Mouse (Mus musculus) lung, embryonic 16.5 days (tissue): ENCODE data around the gene Mvb12b. TPM values are rescaled to one million over a fixed set of nuclear protein-coding genes. Genes with fewer than 3 reads are reported as not detected.
A peak's percentile ranks its signal among the peaks of the same experiment; 100 is the strongest.

Experiments used
- ATAC-seq: fragments of 200-750 bp; cut with Nextera tagmentation; 2 replicates; pipeline ENCODE4 v1.8.0; 2017; ENCODE audit warnings: low read depth, mild to moderate bottlenecking, moderate library complexity
- H3K27ac ChIP-seq: fragments of 300-500 bp; sonication (generic); 2 replicates; pipeline ENCODE4 v1.5.1; 2014; ENCODE audit warnings: mild to moderate bottlenecking, control low read depth, low read length
- H3K27me3 ChIP-seq: fragments of 300-500 bp; sonication (generic); 2 replicates; pipeline ENCODE4 v1.6.1; 2014; ENCODE audit warnings: low read depth, low read length, mixed read lengths; ENCODE audit not compliant: control insufficient read depth, insufficient read depth
- H3K36me3 ChIP-seq: fragments of 300-500 bp; sonication (generic); 2 replicates; pipeline ENCODE4 v1.6.1; 2014; ENCODE audit warnings: low read length; ENCODE audit not compliant: control insufficient read depth, insufficient read depth
- H3K4me1 ChIP-seq: fragments of 300-500 bp; sonication (generic); replicated peaks from 2 replicates; pipeline ENCODE4 v1.6.1; 2014; ENCODE audit warnings: low read length, mixed read lengths; ENCODE audit not compliant: control insufficient read depth, insufficient read depth
- H3K4me2 ChIP-seq: fragments of 300-500 bp; sonication (generic); 2 replicates; pipeline ENCODE4 v1.6.1; 2014; ENCODE audit warnings: low read depth, low read length, control low read depth
- H3K4me3 ChIP-seq: fragments of 300-500 bp; sonication (generic); 2 replicates; pipeline ENCODE4 v1.5.1; 2014; ENCODE audit warnings: mild to moderate bottlenecking, low read length, control low read depth
- H3K9ac ChIP-seq: fragments of 300-500 bp; sonication (generic); 2 replicates; pipeline ENCODE4 v1.6.1; 2014; ENCODE audit warnings: low read length, control low read depth
- H3K9me3 ChIP-seq: fragments of 300-500 bp; sonication (generic); 2 replicates; pipeline ENCODE4 v1.6.1; 2016; ENCODE audit warnings: low read length; ENCODE audit not compliant: control insufficient read depth
- WGBS: fragments of 180-500 bp; shearing (Covaris S2); extraction: QIAGEN DNeasy Blood & Tissue Kit; methylation state at CpG from one replicate; pipeline ENCODE4 v1.1.7; 2014; 5-methylcytosine and 5-hydroxymethylcytosine counted together
- polyA plus RNA-seq: library from polyadenylated mRNA; unstranded; fragments of >200 nt; fragmentation: Nextera tagmentation; extraction: Ambion mirVana; gene quantifications from 2 replicates; pipeline ENCODE4 v1.2.1, GENCODE M21; 2015

The Mvb12b gene
- polyA plus RNA-seq, 1 experiment from 2014 or later = 21.6 TPM

DNA sequence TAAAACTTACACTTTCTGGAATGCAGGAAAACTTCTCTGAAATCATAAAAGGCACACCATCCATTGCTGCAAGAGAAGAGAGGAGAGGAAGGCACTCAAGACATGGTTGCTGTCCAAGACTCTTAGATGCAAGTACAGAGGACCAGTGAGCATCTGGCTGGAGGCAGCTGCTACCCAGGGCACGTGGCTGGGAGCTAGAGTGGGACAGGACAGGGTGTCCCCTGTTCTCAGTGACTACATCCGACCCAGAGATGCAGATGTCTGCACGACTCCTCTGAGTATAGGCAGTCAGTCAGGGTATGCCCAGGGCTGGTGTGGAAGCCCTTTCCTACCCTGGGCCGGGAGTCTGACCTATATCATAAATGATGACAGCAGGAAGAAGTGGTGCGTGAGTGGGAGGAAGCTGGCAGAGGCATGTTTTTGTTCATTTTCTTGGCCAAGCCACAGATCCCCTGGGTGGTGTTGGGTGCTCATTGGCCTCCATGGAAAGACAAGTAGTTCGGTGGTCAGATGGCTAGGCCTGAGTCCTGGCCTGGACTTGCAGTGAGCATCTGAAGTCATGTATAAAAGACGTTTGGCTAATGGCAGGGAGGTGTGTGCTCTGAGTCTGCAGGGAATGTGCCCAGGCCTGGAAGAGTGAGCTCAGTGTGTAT lies 132.6 kb downstream of the Mvb12b start:
- no peaks in the 10 kb centered on the region for H3K9me3 ChIP-seq
- H3K36me3 ChIP-seq = no peaks in the 10 kb centered on the region
- WGBS = 46% methylated on average over 7 of the region's 7 CpGs
- H3K4me3 ChIP-seq = no peak overlapping the region
- ATAC-seq = no peak
- peak overlapping the region; percentile 57; the same call in 1 of the 2 replicates for H3K9ac ChIP-seq
- peaks cover 44% of the 10 kb centered on the region for H3K4me1 ChIP-seq
- H3K27me3 ChIP-seq = no peaks in the 10 kb centered on the region
- peak overlapping the region; percentile 99 for H3K27ac ChIP-seq
- H3K4me2 ChIP-seq = no peak overlapping the region

DNA sequence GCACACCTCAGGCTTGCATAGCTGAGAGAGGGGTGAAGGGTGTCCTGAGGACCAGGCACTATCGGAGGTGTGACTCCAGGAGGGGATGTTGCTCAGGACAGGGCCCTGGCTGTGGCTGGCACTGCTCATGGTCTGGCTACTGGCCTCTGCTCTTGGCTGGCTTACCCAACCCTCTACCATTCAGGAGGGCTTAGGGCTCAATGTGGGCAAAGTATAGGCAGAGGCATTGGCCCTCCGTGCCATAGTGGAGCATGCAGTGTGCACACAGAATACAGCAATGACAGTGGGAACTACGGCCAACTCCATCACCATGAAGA lies 133.5 kb downstream of the Mvb12b start:
- no peaks in the 10 kb centered on the region for H3K9me3 ChIP-seq
- peak overlapping the region; percentile 23; the same call in 1 of the 2 replicates for H3K4me2 ChIP-seq
- H3K4me3 ChIP-seq = no peak overlapping the region
- peaks cover 41% of the 10 kb centered on the region for H3K4me1 ChIP-seq
- H3K27me3 ChIP-seq = no peaks in the 10 kb centered on the region
- H3K36me3 ChIP-seq = peaks cover 4% of the 10 kb centered on the region; the same call in 1 of the 2 replicates
- peak overlapping the region; percentile 57 for H3K9ac ChIP-seq
- 57% methylated on average over 3 of the region's 3 CpGs for WGBS
- peak overlapping the region; percentile 99 for H3K27ac ChIP-seq
- ATAC-seq = peak; percentile 56

DNA sequence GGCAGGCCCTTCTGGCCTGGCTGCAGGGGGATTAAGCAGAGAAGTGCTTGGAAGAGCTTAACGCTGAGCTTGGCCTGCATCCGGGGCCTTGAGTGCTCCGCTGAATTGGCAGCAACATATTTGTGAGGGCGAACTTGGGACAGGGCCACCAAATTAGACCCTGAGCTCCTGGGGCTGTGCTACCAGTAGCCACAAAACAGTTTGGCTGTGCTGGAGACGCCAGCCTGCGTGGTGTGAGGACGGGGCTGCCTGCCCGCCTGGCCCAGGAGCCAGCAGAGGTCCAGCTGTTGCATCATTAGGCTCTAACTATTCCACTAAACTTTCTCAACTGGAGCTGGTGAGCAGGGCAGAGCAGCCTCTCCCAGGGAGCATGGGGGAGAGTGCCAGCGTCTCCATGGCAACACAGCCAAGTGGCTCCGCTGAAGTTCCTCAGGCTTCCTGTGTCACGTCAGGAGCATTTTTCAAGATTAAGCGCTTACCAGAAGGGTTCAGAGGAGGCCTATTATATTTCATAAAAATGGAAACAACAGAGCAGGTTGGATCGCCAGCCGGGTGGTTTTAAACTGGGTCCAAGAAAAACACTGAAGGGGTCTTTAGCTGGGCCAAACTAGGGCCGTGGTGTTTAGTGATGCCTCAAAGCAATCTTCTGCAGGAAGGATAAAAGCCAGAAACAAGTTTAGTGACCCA lies 134.0 kb downstream of the Mvb12b start:
- Histone ChIP-seq H3K27ac (peak overlapping the region; percentile 99), H3K4me3 (no peak overlapping the region), H3K36me3 (peaks cover 8% of the 10 kb centered on the region; the same call in 1 of the 2 replicates), H3K4me1 (peaks cover 41% of the 10 kb centered on the region), H3K9ac (peak overlapping the region; percentile 57), H3K4me2 (peak overlapping the region; percentile 33), H3K9me3 (no peaks in the 10 kb centered on the region), H3K27me3 (no peaks in the 10 kb centered on the region)
- ATAC-seq = peak; percentile 94
- 6% methylated on average over 15 of the region's 15 CpGs for WGBS

DNA sequence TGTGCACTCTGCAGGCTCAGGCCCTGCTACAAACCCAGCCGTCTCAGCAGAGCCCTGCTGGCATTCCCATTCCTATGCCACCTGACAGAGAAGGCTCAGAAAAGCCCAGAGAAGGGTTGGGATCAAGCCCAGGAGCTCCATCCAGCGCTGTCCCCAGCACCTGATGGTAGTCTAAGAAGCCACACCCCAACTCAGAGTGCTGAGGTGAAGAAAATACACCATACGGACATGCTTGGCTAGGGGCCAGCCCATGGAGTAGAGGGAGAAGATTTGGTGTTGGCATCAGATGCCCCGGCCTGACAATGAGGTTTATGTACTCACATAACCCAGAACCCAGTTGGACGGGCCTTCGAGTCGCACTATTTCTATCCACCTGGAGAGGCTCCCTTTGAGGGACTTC lies 137.1 kb downstream of the Mvb12b start:
- no peak overlapping the region for H3K27ac ChIP-seq
- H3K4me1 ChIP-seq = peaks cover 37% of the 10 kb centered on the region
- no peak overlapping the region for H3K4me2 ChIP-seq
- H3K9ac ChIP-seq = no peak overlapping the region
- H3K36me3 ChIP-seq = peaks cover 8% of the 10 kb centered on the region; the same call in 1 of the 2 replicates
- WGBS = 79% methylated on average over 7 of the region's 7 CpGs
- no peaks in the 10 kb centered on the region for H3K9me3 ChIP-seq
- no peak for ATAC-seq
- no peaks in the 10 kb centered on the region for H3K27me3 ChIP-seq
- no peak overlapping the region for H3K4me3 ChIP-seq

DNA sequence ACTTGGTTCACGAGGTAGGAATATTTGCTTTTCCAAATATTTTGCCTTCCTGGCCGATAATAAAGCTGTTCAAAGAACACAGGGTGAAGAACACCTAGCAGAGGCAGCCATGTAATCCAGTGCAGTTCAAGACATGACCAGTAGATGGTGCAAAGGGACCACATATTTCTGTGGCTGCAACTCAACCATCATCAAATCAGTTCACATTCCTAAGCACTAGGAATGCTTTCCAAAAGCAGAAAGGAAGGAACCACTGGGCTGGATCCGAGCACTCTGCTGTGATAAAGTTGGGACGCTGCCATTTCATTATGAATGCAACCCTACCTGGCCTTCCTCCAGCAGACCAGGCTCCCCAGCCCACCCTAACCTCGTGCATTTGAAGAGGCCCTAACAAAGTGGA lies 141.3 kb downstream of the Mvb12b start:
- Histone ChIP-seq H3K4me1 (peaks cover 4% of the 10 kb centered on the region; the same call in 1 of the 2 replicates), H3K9me3 (no peaks in the 10 kb centered on the region), H3K4me2 (no peak overlapping the region), H3K27ac (peak overlapping the region; percentile 54; the same call in 1 of the 2 replicates), H3K4me3 (no peak overlapping the region), H3K27me3 (no peaks in the 10 kb centered on the region), H3K36me3 (peaks cover 8% of the 10 kb centered on the region), H3K9ac (no peak overlapping the region)
- 2% methylated on average over 5 of the region's 5 CpGs for WGBS
- ATAC-seq = peak; percentile 83

DNA sequence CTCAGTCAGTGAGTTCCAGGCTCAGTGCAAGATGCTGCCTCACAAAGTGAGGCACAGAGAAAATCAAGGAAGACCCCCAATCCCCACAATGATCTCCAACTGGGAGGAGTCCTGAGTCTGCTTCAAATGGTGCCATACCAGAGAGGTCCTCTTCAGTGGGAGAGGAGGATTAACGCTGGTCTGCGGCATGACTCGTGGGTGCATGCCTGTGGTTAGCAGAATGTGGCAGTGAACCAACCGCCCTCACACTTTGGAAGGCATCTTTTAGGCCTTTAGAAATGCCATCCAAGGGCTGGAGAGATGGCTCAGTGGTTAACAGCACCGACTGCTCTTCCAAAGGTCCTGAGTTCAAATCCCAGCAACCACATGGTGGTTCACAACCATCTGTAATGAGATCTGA lies 142.0 kb downstream of the Mvb12b start:
- Histone ChIP-seq H3K9me3 (no peaks in the 10 kb centered on the region), H3K27ac (no peak overlapping the region), H3K9ac (no peak overlapping the region), H3K27me3 (no peaks in the 10 kb centered on the region), H3K4me3 (no peak overlapping the region), H3K4me1 (peaks cover 4% of the 10 kb centered on the region; the same call in 1 of the 2 replicates), H3K36me3 (peaks cover 8% of the 10 kb centered on the region), H3K4me2 (no peak overlapping the region)
- WGBS = 86% methylated on average over 5 of the region's 5 CpGs
- no peak for ATAC-seq

DNA sequence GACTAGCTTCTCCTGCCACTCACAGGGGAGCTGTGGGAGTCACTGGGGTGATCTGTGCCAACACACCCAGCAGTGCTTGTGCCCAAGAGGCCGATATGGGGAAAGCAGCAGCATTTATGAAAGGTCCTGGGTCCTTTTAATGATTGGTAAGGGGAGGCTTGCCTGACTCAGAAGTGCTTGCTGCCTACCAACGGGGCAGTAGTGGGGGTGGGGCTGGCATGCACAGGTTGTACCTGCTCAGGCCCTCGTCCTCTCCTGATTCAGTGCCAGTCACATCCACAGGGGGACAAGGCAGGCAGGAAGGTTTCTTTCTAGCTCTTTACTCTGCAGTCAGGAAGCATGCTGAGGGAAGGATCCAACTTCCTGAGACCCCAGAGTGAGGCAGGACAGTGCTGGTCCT lies 150.6 kb downstream of the Mvb12b start:
- ATAC-seq = 0 out of 2 replicates have a peak, but pooled peaks have one; percentile 20
- Histone ChIP-seq H3K4me2 (no peak overlapping the region), H3K27ac (no peak overlapping the region)

DNA sequence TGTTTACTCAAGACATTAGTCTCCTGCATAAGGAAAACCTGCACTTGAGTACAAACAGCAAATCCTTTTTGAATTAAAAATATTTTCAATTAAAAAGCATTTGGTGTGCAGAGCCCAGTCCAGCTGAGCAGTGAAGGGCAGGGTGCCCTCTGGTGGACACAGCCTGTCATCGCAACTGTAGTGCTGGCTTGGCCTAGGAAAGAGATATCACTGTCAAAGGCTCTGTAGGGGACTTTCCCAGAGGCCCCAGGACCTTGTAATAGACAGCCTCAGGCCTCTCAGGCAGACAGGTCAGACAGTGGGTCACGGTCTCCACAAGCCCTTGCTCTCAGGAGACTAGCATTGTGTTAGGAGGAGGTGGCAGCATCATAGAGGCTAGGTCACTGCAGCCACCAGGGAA lies 151.0 kb downstream of the Mvb12b start:
- WGBS = 5% methylated on average over 2 of the region's 2 CpGs
- Histone ChIP-seq H3K27ac (no peak overlapping the region), H3K9me3 (no peaks in the 10 kb centered on the region), H3K4me1 (0 out of 2 replicates have a peak, but pooled peaks cover 2% of the 10 kb centered on the region), H3K27me3 (no peaks in the 10 kb centered on the region), H3K4me2 (no peak overlapping the region), H3K36me3 (peaks cover 9% of the 10 kb centered on the region), H3K9ac (no peak overlapping the region), H3K4me3 (no peak overlapping the region)
- peak; percentile 39 for ATAC-seq

More for the DNA sequence above, 150.6 kb downstream of the Mvb12b start:
- Histone ChIP-seq H3K27me3 (no peaks in the 10 kb centered on the region), H3K9me3 (no peaks in the 10 kb centered on the region), H3K36me3 (peaks cover 8% of the 10 kb centered on the region), H3K4me3 (no peak overlapping the region), H3K4me1 (0 out of 2 replicates have a peak, but pooled peaks cover 2% of the 10 kb centered on the region), H3K9ac (no peak overlapping the region)
- WGBS = 35% methylated on average over 3 of the region's 3 CpGs

DNA sequence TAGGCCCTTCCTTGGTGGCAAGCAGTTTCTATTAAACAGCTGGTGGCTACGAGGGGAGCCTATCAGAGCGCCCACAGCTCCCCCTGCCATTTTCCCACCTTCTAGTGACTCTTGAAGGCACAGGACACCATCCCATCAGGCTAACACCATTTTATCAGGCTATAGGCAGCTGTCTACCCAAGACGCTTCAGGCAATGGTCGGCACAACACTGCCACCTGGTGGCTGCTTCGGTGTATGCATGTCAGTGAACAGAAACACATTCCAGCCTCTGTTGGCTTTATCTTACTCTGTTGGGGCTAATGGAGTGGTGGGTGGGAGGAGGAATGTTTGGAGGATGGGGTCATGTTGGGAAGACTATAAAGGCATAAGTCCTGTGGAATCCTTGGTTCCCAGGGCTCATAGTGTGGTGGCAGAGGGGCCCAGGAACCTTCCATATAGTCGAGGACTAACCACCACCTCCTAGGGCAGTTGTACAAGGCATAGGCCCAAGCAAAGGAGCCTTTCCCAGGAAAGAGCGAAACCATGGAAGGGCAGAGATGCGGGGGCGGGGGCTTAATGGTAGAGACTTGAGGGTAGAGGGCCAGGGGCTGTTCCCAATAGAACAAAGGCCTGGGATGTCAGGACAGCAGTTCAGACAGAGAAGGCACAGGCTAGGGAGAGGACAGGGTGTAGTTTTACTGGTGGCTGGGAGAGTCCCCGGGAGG lies 152.8 kb downstream of the Mvb12b start:
- Histone ChIP-seq H3K27me3 (no peaks in the 10 kb centered on the region), H3K4me1 (peaks cover 2% of the 10 kb centered on the region; the same call in 1 of the 2 replicates), H3K9ac (no peak overlapping the region), H3K4me3 (no peak overlapping the region), H3K36me3 (peaks cover 16% of the 10 kb centered on the region), H3K4me2 (no peak overlapping the region), H3K27ac (no peak overlapping the region), H3K9me3 (no peaks in the 10 kb centered on the region)
- peak; percentile 22 for ATAC-seq
- 40% methylated on average over 10 of the region's 10 CpGs for WGBS
